Mouse (Mus musculus): Measurements from ENCODE around the gene Ube2a.

Gene Ube2a

DNA sequence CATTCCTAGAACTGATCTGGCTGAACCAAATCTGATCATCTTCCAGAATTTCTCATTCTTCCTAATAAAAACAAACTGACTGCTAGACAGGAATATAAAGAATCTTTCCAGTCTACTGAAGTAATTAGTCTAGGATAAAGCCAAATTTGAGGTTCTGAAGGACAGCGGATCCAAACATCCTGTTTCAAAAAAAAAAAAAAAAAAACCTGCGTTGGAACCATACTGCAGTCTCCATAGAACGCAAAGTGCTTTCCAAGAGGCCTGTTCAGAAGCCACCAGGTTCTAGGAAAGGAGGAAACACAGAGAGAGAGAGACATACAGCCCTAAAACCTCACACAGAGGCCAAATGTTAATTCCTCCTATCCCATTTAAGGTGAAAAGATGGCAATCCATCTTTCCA, 28.0 kb downstream of the Ube2a start:
- no peak for DNase-seq (ENCODE audit: low read depth, low spot score)

DNA sequence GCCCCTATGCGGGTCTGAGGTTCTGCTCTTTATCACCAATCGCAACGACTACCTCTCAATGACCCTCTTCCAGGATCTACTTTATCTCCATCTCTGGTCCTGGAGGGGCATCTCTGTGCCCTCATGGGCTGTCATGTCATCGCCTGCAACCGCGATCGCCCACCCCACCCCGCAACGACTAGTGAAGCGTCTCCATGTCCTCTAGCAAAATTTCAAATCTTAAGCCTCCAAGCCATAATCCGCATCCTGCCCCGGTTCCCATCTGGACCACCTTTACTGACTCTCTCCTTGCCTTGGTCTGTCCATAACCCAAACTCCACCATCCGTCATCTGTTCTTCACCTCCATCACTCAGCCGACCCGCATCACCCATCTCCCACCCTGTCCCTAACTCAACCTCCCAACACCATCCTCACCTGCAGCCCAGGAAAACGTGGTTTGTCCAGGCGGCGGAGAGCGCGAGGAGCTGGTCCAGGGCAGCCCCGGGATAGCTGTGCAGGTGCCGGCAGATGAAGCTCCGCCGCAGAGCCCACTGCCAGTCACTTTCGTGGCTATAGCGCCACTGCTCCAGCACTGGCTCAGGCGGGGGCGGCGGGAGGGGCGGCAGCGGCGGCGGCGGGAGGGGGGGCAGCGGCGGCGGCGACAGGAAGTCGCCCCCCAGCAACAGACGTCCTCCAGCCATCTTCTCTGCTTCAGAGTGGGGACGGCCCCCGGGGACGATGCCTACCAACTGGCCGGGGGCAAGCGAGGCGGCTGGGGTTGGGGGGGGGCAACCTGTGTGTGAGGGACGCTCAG, 28.8 kb downstream of the Ube2a start, which contains the start of gene Nkrf:
Gene Nkrf (minus strand): TSS at position 579 of the 794 bp plus-strand sequence.
- peak; percentile 2 for DNase-seq (ENCODE audit: low read depth, low spot score)

DNA sequence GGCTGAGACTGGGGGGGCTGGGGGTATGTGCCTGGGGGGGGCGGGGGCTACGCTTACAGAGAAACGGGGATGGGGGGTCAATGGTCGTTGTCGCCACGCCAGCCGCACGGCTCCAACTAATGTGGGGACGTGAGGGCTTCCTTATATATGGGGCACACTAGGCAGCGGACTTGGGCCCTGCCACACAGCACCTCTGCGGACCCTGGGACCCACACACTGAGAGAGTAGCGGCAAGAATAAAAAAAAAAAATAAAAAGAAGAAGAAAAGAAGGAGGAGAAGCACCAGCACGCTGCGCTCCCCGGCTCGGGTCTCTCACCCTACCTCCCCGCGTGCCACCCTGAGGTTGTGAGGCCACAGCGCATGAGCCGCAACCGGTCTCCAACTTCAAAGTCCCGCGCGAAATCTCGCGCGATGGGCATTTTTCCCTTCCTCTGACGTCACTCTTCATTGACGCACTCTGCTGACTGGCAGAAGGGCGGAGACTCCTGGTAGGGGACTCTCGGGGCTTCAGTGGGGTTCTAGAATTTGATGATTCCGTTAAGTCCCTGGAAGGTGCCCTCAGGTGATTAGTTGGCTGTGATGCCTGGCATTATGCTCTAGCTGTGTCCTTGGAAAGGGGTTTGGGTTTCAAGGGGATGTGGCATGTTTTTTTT, 29.5 kb downstream of the Ube2a start:
- DNase-seq (ENCODE audit: low read depth, low spot score), result peak; percentile 89

DNA sequence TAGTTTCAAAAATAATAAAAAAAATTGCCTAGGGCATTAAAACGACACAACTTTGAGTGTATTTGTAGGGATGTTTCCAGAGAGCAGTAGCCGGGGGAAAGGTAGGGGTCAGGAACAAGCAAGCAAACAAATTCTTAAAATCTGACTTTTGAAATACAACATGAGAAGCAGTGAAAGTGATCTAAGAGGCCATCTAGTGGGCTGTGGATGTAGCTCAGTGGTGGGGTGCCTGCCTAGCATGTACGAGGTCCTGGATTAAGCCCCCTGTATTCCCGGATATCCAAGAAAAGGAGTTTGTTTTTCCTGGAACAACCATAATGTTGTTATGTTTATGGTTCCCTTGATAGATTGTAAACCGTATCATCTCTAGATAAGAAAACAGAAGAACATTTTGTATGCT, 32.8 kb downstream of the Ube2a start:
- peak; percentile 6 for DNase-seq (ENCODE audit: low read depth, low spot score)

DNA sequence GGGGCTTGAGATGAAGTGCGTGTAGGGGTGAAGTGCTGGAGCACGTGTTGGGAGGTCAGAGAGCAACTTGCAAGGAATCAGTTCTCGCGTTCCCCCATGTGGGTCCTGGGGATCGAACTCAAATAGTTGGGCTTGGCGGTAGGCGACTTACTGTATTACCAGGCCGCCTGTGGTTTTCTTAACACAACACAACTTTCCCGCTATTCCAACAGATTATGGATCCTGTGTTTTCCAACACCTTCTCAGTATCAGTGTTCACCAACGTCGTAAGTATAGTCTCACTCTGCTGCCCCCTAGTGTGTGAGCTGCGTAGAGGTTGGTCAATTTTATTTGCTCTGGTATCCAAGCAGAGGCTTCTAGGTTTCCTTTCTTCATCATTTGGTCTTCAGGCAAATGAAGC, 37.6 kb downstream of the Ube2a start:
- peak; percentile 66 for DNase-seq (ENCODE audit: low read depth, low spot score)

DNA sequence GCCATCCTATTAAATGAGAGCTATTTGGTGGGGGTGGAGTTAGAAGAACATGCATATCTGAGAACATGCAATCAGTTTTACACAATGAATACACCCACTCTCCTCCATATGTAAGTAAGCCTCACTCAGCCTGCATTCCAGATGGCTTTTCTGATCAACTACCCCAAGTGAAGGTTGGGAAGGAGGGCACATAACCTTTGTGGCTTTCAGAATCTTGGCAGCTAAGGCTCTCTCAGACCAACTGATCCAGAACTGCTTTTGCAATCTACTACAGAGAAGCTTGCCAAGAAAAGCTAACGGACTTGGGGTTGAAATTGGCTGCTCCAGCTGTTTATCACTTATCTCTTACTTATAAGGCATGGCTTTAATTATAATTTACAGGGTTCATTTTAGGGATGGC, 44.0 kb downstream of the Ube2a start:
- no peak for DNase-seq (ENCODE audit: low read depth, low spot score)

DNA sequence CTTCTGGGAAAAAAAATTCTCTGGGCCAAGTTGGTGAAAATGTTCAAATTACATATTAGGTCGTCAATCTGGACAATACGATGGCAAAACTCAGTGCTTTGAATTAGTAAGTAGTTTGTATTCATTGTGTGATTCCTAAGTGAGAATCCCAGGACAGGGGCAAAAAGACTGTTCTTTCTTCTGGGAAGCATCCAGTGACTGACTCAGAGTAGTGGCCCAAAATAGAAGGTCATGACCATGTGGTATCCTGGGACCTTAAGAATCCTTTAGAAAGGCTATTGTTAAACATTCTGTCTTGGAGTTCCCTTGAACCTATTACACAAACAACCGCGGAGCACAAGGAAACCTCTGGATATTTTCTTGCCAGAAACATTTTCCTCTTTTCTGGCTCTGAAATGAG, 47.6 kb downstream of the Ube2a start:
- DNase-seq (ENCODE audit: low read depth, low spot score), result no peak

DNA sequence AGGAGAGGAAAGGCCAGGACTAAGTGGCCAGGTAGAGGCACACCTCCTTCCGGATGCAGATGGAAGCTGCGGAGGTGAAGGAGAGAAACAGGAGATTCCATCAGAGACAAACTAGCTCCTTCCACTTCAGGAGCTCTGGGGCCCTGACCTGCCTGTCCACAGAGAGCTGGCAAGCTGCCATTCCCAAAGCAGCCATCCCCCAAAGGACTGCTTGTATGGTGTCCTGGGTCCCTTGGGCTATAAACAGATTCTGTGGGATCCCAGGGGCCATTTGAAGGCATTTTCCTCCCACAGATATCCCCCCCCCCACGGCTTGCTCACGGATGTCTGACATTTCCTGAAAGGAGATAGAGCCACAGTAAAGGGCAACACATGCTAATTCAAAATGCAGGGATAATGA, 55.1 kb downstream of the Ube2a start:
- DNase-seq (ENCODE audit: low read depth, low spot score), result no peak

DNA sequence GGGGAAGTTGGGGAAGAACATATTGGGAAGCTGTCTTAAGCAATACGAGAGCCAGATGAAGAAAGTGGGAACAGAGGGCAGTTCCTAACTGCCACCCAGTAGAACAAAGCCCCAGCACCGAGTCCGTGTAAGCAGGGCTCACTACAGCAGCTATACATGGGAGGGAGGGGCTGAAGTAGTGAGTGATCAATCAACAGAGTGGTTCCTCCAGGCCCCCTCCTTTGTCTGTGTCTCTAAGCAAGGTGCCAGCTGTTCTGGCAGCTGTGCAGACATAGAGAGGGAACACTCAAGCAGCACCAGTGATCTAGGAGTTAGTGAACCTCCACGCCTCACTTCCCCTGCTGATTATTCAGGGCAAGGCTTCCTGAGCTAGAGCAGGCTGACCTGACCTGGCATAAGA, 56.0 kb downstream of the Ube2a start:
- no peak for DNase-seq (ENCODE audit: low read depth, low spot score)

DNA sequence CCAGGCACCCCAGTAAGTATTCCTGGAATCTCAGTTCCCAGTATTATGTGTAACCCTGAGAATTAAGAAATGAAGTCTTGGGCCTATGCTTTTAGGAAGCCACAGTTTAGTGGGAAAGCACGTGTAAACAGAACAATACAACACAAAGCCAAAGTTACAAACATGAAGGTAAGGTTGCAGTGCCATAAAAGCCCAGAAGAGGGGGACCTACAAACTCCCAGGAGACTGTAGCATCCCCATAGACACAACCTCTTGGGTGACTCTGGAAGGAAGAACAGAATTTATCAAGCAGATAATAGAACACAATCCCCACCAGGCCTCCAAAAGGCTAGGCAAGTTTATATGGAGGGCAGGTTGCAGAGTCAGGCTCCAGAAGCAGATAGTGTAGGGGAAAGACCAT, 56.9 kb downstream of the Ube2a start:
- DNase-seq (ENCODE audit: low read depth, low spot score), result peak; percentile 39

Data from ES-CJ7 (cell line).